Mouse (Mus musculus): ENCODE measurements at regions not wholly inside any gene's neighbourhood (a gene's known extent, or its start where the extent isn't known, plus 50 kb on each side); places are given as distances from the start of the nearest gene placed in this dataset.
A peak's percentile ranks its signal among the peaks of the same experiment; 100 is the strongest.

DNA sequence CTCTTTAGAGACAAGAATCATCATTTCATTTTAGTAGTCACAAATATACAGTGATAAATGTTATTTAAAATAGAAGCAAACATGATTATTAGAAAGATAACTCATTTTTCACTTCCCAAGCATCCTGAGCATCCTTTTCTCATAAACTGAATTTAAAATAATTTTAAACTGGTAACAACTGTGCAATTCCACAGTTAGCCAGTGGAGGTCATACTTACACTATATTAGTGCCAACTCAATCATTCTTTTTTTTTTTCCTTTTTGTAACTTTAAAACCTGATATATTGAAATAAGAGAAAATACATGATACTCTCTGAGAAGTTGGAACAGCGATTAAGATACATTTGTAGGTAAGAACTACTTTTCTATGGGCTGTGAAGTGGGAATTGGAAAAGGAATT is 113.2 kb upstream of the Gm17509 start:
- no peak for DNase-seq

DNA sequence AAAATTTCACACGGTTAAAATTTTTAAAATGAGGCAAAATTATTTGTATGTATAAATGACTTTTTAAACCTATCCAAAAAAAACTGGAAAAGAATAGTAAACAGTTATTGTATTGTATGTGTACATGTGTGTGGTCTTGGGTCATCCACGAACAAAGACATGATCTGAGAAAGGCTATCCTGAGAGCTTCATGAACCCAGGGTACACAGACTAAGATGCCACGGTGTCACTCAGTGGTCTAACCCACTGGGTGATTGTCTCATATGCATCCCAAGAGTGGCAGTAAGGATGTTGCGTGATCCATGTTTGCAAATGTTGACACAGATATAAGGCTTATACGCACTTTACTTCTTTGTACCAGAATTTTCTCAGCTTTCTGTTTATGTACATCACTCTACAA is 113.7 kb upstream of the Gm17509 start:
- DNase-seq, result no peak

DNA sequence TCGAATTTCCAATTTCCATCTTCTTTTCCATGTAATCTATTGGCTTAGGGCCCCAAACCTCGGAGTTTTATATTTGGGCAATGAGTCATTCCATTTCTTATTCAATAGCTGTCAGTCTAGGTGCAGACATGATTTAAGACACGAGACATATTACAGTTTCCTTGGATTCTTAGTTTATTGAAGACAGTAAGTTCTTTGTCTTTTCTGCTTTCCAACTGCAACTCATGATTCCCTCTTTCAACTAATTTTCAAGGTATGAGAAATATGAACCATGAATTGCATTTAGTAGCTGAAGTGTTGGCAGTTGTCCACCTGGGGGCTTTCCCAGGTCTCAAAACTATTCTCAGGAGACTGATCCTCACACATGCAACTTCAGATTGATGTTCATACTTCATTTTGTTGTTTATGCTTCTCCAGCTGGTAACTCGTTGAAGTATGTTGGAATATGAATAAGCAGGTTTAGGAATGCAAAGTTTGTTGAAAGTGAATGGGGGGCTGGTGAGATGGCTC is 160.3 kb upstream of the Gm17509 start:
- DNase-seq, result no peak

DNA sequence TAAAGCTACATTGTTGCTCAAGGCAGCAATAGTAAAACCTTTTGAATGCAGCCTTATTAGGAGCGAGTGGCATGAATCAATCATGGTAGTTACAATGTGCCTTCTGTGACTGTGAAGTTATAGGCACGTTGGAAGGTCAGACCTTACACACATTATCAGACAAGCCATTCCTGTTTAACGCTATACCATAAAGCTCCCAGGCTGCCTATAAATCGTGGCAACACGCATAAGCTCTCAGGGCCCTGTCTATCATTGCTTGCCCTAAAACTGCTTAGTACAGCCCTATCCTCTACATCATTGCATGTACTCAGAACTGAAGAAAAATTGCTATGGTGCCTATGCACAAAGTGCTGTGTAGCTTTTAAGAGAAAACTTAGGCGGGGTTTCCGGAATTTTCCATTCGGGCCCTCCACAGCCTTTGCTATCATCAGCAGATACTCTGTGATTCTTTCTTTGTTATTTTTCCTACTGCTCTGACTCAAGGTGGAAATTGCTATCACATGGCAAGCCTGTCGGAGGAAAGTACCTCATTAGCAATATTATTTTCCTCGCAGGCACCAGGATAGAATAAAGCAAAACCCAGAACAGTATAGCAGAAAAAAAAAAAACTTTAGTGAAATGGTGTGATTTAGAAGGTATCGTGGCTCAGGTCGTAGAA is 162.7 kb upstream of the Gm17509 start:
- DNase-seq, result no peak

DNA sequence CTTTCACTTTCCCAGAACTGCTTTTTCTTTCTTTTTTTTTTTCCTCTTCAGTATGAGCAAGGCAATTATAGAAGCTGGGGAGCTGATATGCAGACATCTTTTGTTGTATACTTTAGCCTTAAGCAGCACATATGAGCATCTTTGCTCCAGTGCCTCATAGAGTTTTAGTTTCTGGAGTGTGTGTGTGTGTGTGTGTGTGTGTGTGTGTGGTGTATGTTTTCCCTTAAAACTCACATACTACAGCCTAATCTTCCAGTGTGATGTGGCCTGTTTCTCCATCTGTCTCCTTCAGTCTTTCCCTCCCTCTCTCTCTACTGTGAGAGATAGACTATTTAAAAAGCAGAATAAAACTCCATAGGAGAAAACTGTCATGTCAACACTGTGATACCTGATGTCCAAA is 169.4 kb upstream of the Gm17509 start:
- DNase-seq, result no peak

DNA sequence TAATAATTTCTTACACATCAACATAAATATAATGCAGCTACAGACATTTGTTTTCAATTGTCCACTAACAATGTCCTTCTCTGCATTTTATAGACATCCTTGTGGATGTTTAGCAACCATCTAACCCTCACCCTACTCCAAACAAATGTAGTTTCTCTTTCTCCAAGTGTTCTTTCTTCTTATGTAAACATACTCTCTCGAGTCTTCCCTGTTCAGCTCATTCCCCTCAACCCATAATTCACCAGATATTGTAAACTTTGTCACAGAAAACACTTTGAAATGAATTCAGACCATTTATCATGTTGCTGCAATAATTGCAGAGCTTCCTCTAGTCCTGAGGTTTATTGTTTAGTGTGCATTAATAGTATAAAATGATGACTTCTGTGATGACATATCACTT is 172.6 kb upstream of the Gm17509 start:
- no peak for DNase-seq

DNA sequence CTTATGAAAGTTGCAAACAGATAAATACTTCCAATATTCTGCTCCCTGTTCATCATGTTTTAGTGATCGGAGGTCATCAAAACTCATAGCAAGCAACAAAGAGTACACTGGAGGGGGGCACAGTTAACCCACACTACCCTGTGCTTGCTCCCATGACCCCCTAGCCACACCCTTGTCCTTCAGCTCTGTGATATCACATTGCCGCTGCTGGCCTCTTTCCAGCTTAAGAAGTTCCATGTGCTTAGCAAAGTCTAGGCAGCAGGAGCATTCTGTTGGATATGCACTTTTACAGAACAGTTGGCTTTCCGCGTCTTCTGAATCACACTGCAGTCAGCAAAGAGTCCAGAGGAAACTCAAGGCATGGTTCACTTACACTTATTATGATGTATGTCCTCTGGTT is 180.4 kb upstream of the Gm17509 start:
- no peak for DNase-seq

DNA sequence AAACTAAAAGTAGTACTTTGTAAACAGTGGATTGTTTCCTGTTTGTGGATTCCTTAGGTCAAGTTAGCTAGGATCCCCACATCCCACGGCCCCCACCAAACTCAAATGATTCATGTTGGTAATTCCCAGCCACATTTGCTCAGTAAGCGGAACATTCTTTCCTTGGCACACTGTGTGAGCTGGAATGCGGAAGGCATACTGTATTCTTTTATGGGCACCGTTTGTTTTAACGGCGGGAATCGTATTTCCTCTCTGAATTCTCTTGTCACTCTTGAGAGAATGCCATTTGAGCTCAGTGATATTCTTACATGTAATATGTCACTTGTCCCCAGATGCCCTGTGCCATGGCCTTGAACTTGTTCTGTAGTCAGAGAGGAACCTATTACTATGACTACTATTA is 189.1 kb upstream of the Gm17509 start:
- DNase-seq, result peak; percentile 0

DNA sequence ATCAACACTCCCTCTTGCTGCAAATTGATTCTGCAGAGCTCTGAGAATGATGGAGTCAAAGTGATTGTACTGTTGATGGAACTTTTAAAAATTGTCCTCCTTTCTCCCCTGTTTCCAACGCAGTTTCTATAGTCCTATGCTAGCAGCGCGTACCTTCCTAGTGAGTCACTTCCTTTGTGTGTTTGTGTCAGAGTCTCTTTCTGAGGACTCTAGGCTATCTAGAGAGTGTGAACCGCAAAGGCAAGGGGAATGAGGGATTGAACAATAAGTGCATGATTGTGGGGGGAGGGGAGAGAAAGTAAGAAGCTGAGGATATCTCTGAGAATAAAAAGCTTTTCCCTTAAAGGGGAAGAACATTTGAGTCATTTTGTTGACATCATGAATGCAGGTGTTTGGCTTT is 188.5 kb upstream of the Hcn1 start:
- DNase-seq, result no peak

DNA sequence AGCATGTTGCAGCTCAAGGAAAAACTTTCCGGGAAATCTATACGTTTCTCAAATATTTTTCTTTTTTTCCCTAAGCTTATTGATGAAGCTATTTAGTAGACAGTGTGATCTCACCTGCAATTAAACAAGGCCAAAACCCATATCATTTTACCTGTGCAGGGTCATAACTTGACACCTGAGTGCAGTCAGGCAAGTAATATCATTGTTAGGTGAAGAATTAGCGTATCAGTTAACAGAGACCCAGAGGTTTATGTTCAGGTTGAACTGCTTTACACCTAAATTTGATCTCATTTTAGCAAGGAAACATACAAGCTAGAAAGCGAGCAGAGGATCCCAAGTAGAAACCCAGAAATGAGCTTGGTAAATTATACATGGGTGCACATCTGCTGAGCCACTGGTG is 178.6 kb upstream of the Hcn1 start:
- DNase-seq, result no peak

DNA sequence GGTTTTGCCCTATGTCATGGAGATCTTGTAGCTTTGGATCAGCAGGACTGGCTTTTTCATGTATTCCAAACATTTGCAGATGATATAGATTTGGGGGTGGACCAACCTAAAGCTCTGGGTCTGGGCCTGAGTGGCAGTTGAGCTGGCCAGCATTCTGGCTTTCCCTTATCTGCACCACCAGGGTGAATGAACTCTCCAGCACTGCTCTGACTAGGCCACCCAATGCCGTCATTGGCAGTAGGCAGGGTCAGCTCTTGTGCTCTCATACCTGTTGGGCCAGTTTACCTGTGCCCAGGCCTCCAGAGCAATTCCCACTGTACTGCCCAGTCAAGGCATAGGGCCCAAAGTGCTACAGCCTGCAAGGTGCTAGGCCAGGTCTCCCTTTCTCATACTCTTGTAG is 177.1 kb upstream of the Hcn1 start:
- no peak for DNase-seq

DNA sequence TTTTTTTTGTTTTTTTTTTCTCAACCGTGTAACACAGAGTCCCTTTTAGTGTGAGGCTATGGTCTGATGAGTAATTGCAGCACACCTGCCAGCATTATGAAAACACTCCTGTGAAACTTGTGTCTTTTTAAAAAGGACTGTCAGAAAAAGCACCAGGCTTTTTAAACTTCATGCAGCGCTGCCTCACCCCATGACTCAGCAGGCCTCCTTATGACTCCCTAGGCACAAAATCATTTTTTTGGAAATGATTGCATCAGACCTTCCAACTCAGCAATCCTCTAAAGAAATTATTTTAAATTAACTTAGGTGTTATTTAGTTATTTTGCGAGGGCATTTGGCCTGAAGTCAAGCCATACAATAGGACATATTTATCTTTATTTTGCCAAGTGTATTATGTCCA is 134.7 kb upstream of the Hcn1 start:
- no peak for DNase-seq

DNA sequence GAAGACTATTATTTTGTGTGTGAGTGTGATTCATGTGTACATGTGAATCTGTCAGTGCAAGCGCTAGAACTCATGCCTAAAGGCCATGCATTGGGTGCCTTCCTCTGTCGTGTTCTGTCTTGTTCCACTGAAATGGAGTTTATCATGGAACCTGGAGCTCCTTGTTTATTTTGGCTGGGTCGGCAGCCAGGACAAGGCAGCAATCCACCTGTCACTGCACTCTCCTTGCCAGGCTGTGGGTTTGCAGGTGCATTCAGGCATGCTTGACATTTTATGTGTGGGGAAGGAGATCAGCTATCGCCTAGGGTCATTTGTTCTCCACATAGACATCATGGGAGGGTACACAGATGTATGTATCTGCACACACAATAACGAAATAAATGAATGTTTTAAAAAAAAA is 129.4 kb upstream of the Hcn1 start:
- DNase-seq, result no peak

DNA sequence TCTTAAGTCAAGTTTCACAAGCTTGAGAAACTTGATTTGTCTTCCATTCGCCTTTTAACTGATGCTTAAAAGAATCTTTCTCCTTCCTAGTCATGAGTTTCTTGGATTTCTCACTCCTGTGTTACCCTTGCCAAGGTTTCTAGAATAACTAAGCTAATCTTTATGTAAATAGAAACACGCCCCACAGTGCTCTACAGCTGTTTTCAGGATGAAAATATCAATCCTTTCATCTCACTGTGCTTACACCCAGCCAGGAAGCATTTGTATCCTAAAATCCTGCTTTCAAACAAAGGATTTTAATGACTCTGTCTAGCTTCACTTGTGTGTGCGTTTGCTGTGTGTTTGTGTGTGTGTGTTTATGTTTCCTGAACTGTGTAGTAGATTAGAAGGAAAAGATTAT is 119.5 kb upstream of the Hcn1 start:
- DNase-seq, result no peak

DNA sequence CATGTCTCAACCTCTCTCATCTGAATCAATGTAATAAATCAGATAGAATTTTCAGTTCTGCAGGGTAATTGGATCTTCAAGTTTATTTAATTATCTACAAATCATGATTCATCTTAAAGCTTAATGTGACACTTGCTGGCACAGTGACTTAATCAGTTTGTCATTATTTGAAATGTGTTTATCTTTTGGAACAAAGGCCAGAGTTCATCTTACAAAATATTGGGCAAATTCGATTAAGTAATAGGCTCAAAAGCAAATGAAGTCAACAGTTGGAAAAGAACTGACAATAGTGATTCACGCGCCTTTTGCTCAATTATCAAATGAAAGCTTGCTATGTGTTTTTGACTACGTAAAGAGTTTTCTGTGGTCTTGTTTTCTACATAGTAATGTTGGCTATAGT is 93.4 kb upstream of the Hcn1 start:
- no peak for DNase-seq

DNA sequence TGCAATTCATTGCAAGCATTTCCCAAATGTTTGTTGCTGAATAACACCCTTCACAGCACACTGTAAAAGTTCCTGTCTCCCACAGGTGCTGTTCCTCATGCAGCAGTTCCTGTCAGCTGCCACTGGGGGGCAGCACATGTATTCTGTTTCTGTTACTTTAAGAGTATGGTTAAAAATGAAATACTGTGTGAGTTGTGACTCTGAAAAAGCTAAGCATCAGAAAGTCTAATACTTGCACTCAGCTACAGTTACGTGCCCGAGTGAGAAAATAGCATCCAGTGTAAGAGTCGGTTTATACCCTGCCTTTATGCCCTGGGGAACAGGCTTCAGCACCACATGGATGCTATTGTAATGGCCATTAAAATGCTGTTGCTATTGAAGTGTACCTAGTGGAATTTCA is 52.0 kb upstream of the Hcn1 start:
- DNase-seq, result peak; percentile 18
